Mouse (Mus musculus) hindbrain, embryonic 12.5 days (tissue): Measurements from ENCODE around the gene Wdr66. TPM values are rescaled to one million over a fixed set of nuclear protein-coding genes. Genes with fewer than 3 reads are reported as not detected.

Experiments
- ATAC-seq: fragments of 200-750 bp; cut with Nextera tagmentation; 2 replicates; pipeline ENCODE4 v1.8.0; 2017; ENCODE audit warnings: moderate TSS enrichment; ENCODE audit not compliant: low FRiP score
- H3K27ac ChIP-seq: fragments of 300-500 bp; sonication (generic); 2 replicates; pipeline ENCODE4 v1.5.1; 2016; ENCODE audit warnings: mild to moderate bottlenecking
- H3K27me3 ChIP-seq: fragments of 300-500 bp; sonication (generic); 2 replicates; pipeline ENCODE4 v1.6.1; 2016; ENCODE audit warnings: mild to moderate bottlenecking
- H3K36me3 ChIP-seq: fragments of 300-500 bp; sonication (generic); 2 replicates; pipeline ENCODE4 v1.6.1; 2016; ENCODE audit warnings: mild to moderate bottlenecking
- H3K4me1 ChIP-seq: fragments of 300-500 bp; sonication (generic); 2 replicates; pipeline ENCODE4 v1.6.1; 2016
- H3K4me2 ChIP-seq: fragments of 300-500 bp; sonication (generic); replicated peaks from 2 replicates; pipeline ENCODE4 v1.6.1; 2016; ENCODE audit warnings: mild to moderate bottlenecking
- H3K4me3 ChIP-seq: fragments of 300-500 bp; sonication (generic); 2 replicates; pipeline ENCODE4 v1.5.1; 2016; ENCODE audit warnings: mild to moderate bottlenecking
- H3K9ac ChIP-seq: fragments of 300-500 bp; sonication (generic); 2 replicates; pipeline ENCODE4 v1.6.1; 2016; ENCODE audit warnings: mild to moderate bottlenecking, moderate library complexity
- H3K9me3 ChIP-seq: fragments of 300-500 bp; sonication (generic); replicated peaks from 2 replicates; pipeline ENCODE4 v1.6.1; 2016; ENCODE audit warnings: mild to moderate bottlenecking
- WGBS: fragments of 180-500 bp; shearing (Covaris S2); methylation state at CpG from one replicate; pipeline ENCODE4 v1.1.7; 2016; 5-methylcytosine and 5-hydroxymethylcytosine counted together
- polyA plus RNA-seq: library from polyadenylated mRNA; unstranded; fragments of >200 nt; fragmentation: Nextera tagmentation; extraction: Ambion mirVana; gene quantifications from 2 replicates; pipeline ENCODE4 v1.2.1, GENCODE M21; 2016

Wdr66 gene
- polyA plus RNA-seq, 1 experiment from 2014 or later, result 3.7 TPM

DNA sequence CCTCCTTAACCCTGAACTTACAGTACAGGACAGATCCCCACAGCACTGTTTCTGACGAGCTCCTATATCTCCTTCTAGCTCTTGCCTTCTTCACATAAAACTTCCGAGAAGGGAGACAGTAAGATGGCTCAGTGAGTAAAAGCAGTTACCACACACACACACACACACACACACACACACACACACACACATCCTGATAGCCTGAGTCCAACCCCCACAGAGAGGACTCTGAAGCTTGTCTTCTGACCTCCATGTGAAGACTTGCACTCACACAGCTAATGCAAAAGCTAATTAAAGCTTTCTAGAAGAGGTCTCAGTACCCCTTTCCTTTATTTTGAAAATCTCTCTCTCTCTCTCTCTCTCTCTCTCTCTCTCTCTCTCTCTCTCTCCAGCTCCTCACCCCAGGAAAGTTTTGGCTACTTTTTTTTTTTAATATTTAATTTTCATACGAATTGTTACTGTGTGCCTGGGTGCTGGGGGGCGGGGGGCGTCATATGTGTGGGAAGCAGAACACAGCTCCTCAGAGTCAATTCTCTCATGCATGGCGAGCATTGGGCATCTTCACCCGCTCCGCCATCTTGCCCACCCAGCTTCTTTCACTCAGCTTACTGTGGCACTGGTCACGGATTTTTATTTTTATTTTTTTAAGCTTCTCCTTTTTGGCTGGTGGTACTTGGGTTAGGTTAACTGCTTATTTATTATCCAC lies 24.9 kb downstream of the Wdr66 start:
- Histone ChIP-seq H3K27me3 (no peaks in the 10 kb centered on the region), H3K4me2 (no peak overlapping the region), H3K36me3 (no peaks in the 10 kb centered on the region), H3K27ac (no peak overlapping the region), H3K9me3 (no peaks in the 10 kb centered on the region), H3K9ac (no peak overlapping the region), H3K4me3 (no peak overlapping the region), H3K4me1 (peaks cover 16% of the 10 kb centered on the region)
- no peak for ATAC-seq
- 78% methylated on average over 9 of the region's 9 CpGs for WGBS

DNA sequence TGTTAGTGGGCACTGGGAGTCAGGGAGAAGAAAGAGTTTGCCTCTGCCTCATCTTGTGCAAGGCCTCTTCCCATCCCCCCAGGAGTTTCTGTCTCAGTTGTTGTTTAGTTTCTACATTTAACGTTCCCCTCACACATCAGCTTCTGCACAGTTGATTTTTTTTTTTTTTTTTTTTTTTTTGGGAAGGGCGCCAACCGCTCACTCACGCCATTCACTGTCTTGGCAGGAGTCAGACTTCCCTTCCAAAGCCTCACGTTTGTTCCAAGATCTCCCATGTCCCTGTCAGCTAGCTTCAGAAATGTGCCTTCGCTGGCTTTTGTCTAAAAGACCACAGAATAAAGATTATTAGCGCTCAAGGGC lies 25.4 kb downstream of the Wdr66 start:
- H3K27ac ChIP-seq, result no peak overlapping the region
- 39% methylated on average over 7 of the region's 7 CpGs for WGBS
- H3K9ac ChIP-seq, result no peak overlapping the region
- no peaks in the 10 kb centered on the region for H3K36me3 ChIP-seq
- no peak overlapping the region for H3K4me3 ChIP-seq
- H3K4me1 ChIP-seq, result peaks cover 16% of the 10 kb centered on the region
- no peaks in the 10 kb centered on the region for H3K9me3 ChIP-seq
- H3K27me3 ChIP-seq, result no peaks in the 10 kb centered on the region
- no peak for ATAC-seq
- H3K4me2 ChIP-seq, result no peak overlapping the region

DNA sequence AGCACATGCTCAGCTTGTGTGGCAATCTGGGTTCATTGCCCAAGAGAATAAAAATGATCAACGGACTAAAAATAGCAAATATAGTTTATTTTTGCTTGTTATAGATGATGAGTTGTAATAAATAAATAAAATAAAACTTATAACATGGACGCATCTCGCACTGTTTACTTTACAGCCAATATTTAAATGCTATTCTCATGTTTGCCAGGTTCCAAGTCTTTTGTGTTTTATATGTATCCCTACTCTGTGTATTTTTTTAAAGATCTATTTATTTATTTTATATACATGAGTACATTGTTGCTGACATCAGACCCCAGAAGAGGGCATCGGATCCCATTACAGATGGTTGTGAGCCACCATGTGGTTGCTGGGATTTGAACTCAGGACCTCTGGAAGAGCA lies 25.8 kb downstream of the Wdr66 start:
- 90% methylated on average over 4 of the region's 4 CpGs for WGBS
- no peaks in the 10 kb centered on the region for H3K36me3 ChIP-seq
- peaks cover 16% of the 10 kb centered on the region for H3K4me1 ChIP-seq
- H3K4me3 ChIP-seq, result no peak overlapping the region
- H3K9ac ChIP-seq, result no peak overlapping the region
- H3K4me2 ChIP-seq, result no peak overlapping the region
- no peak for ATAC-seq
- no peaks in the 10 kb centered on the region for H3K27me3 ChIP-seq
- H3K27ac ChIP-seq, result no peak overlapping the region
- no peaks in the 10 kb centered on the region for H3K9me3 ChIP-seq

DNA sequence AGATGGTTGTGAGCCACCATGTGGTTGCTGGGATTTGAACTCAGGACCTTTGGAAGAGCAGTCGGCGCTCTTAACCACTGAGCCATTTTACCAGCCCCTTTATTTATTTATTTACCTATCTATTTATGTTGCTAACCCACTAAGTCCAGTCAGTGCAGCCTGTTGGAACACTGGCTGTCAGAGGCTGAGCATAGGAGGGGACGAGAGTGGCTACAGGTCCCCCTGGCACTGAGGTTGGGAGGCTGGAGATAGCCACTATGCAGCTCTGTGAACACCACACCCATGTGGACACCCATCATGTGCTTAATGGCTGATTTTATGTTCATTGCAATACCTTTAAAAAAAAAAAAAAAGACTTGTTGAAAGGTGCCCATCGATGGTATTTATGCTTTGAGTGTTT lies 27.3 kb downstream of the Wdr66 start:
- peaks cover 16% of the 10 kb centered on the region for H3K4me1 ChIP-seq
- no peak overlapping the region for H3K4me2 ChIP-seq
- H3K9me3 ChIP-seq, result no peaks in the 10 kb centered on the region
- H3K27me3 ChIP-seq, result no peaks in the 10 kb centered on the region
- 90% methylated on average over 4 of the region's 4 CpGs for WGBS
- no peak overlapping the region for H3K9ac ChIP-seq
- H3K36me3 ChIP-seq, result no peaks in the 10 kb centered on the region
- no peak overlapping the region for H3K27ac ChIP-seq
- ATAC-seq, result no peak
- H3K4me3 ChIP-seq, result no peak overlapping the region

DNA sequence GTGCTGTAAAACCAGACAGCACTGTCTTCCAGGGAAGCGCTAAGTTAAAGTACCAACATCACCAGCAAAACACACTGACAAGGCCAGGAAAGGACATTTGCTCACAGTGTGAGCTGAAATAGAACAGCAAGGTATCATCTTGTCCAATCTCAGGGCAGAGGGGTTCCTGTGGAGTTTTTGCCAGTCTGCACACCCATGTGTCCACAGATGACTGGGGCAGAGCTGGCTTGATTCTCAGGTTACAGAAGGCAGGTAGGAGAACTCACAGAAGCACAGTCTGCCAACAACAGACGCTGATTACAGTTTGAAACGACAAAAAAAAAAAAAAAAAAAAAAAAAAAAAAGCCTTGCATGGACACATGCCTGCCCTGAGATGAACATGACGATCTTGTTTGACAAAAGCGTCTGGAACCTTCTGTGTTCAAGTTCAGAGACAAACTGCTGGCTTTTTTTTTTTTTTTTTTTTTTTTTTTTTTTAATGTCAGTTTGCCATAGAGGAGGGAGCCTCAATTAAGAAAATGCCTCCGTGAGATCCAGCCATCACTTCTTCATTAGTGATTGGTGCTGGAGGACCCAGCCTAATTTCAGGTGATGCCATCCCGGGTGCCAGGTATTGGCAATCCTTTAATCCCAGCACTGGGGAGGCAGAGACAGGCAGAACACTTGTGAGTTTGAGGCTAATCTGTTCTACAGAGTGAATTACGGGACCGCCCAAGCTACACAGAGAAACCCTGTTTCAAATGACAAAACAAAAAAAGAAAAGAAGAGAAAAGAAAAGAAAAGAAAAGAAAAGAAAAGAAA lies 29.6 kb downstream of the Wdr66 start:
- Histone ChIP-seq H3K9me3 (no peaks in the 10 kb centered on the region), H3K27me3 (no peaks in the 10 kb centered on the region), H3K4me3 (no peak overlapping the region), H3K36me3 (no peaks in the 10 kb centered on the region), H3K4me1 (peaks cover 2% of the 10 kb centered on the region; the same call in 1 of the 2 replicates), H3K9ac (no peak overlapping the region), H3K4me2 (no peak overlapping the region), H3K27ac (no peak overlapping the region)
- no peak for ATAC-seq
- 76% methylated on average over 9 of the region's 9 CpGs for WGBS

DNA sequence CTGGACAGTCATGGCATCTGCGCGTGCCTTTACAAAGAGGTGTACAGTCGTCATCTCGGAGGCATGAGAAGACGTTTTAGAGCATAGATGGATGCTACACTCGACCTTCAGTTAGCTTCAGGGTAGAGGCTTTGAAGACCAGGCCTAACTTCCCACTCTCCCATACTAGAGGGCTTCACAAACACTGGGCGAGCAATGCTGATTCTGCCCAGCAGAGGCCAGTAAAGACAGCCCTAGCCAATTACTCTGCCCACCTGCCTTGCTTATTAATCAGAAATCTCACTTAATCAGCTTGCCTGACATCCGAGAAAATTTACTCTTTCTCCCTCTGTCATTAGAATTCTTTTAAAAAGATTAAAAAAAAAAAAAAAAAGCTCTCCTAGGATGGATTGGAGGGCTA lies 33.3 kb downstream of the Wdr66 start:
- H3K27ac ChIP-seq, result no peak overlapping the region

DNA sequence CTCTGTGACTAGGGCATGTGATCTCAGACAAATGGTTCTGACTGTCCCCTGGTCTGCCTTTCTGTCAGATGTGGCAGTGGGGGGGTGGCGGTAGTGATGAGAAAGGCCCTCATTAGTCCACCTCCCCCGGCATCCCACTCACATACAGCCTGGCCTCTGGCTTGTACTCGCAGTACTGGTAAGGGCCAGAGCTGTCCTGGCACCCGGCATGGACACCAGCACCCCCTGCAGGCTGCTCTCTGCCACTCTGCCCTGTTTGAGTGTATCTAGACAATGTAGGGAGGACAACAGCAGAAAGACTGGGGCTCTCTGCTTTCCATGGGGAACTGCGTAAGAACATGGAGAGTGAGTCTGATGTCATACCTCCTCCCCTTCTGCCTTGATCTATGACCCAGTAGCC lies 36.2 kb downstream of the Wdr66 start:
- Histone ChIP-seq H3K9ac (no peak overlapping the region), H3K36me3 (no peaks in the 10 kb centered on the region), H3K27ac (no peak overlapping the region), H3K9me3 (no peaks in the 10 kb centered on the region; the same call in 1 of the 2 replicates), H3K4me1 (no peaks in the 10 kb centered on the region), H3K27me3 (no peaks in the 10 kb centered on the region), H3K4me2 (no peak overlapping the region), H3K4me3 (no peak overlapping the region)
- WGBS, result 86% methylated on average over 5 of the region's 5 CpGs
- no peak for ATAC-seq

More for the DNA sequence above, 33.3 kb downstream of the Wdr66 start:
- Histone ChIP-seq H3K36me3 (no peaks in the 10 kb centered on the region), H3K9me3 (no peaks in the 10 kb centered on the region; the same call in 1 of the 2 replicates), H3K4me1 (no peaks in the 10 kb centered on the region), H3K27me3 (no peaks in the 10 kb centered on the region), H3K9ac (no peak overlapping the region), H3K4me2 (no peak overlapping the region), H3K4me3 (no peak overlapping the region)
- ATAC-seq, result no peak
- 43% methylated on average over 8 of the region's 8 CpGs for WGBS

DNA sequence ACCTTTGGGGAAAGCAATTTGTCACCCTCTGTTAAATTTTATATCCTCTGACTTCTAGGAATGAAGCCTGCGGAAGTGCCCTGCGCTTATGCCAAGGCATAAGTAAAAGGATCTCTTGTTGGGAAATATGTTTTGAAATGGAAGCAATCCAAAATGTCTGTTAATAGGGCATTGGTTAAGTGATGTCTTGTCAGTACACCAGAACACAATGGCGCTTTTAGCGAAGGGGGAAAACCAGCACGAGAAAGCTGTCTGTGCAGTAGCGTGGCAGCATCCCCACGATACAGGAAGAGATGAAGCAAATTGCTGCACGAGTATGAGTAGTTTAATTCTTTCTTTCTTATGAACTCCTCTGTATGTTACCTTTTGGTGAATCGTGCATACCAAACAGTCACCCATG lies 42.8 kb downstream of the Wdr66 start:
- no peak overlapping the region for H3K4me2 ChIP-seq
- H3K9me3 ChIP-seq, result no peaks in the 10 kb centered on the region
- no peak overlapping the region for H3K4me3 ChIP-seq
- WGBS, result 84% methylated on average over 9 of the region's 9 CpGs
- H3K9ac ChIP-seq, result no peak overlapping the region
- no peak overlapping the region for H3K27ac ChIP-seq
- H3K27me3 ChIP-seq, result peaks cover 3% of the 10 kb centered on the region; the same call in 1 of the 2 replicates
- ATAC-seq, result no peak
- peaks cover 3% of the 10 kb centered on the region; the same call in 1 of the 2 replicates for H3K4me1 ChIP-seq
- no peaks in the 10 kb centered on the region for H3K36me3 ChIP-seq

DNA sequence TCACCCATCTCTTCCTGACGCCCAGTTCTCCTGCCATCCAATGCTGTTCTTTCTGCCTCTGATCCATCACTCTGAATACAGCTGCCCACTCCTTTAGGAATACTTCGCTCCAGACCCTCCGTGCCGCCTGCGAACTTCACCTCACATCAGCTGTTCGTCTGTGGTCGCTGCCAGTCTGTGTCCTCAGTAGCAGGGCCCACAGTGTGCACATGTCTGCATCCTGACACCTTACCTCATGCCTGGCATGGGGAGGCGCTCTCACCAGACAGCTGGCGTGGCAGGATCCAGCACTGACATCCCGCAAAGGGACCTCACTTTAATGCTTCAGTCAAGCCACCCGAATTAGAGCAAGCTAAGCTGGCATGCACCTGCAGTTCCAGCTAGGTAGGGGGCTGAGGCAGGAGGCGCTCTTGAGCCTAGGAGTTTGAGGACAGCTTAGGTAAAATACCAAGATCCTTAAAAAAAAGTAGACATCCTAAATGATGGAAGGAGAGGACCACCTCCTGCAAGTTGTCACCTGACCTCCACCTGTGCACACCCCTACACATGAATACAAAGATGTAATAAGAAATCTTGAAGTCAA lies 44.4 kb downstream of the Wdr66 start:
- Histone ChIP-seq H3K4me3 (no peak overlapping the region), H3K4me1 (peaks cover 17% of the 10 kb centered on the region), H3K4me2 (no peak overlapping the region), H3K36me3 (no peaks in the 10 kb centered on the region), H3K9ac (no peak overlapping the region), H3K9me3 (no peaks in the 10 kb centered on the region), H3K27ac (no peak overlapping the region), H3K27me3 (peaks cover 3% of the 10 kb centered on the region; the same call in 1 of the 2 replicates)
- 67% methylated on average over 12 of the region's 12 CpGs for WGBS
- ATAC-seq, result no peak

DNA sequence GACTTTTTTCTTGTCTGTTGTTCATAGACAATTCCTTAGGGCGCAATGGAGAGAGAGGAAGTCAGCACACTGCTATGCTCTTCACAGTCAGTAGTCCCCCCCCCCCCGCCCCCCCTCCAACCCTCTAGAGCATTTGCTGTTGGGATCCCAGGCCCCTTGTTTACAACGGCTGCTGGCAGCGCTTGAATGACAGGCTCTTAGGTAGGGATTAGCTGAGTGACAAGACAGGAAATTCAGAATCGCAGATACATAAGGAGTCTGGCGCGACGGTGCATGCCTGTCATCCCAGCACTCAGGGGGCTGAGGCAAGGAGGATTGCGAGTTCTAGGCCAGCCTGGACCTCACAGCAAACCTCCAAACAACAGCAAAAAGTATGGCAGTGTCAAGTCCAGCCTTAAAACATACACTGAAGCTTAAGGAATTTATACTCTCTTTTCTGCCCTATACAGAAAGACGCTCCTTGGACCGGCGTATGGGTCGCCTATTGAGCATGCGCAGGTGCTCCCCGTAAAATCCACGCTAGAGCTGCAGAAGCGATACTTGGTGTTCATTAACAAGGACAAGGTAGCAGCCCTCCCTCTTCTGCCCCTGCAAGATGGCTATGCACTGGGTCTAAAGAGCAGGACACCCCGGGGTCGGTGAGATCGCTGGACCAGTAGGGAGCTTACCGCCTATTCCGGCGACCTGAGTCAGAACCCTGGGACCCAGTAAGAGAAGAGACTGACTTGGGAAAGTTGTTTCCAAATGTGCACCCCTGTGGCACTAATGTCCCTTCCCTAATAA lies 45.3 kb downstream of the Wdr66 start:
- peaks cover 25% of the 10 kb centered on the region for H3K4me1 ChIP-seq
- H3K9me3 ChIP-seq, result no peaks in the 10 kb centered on the region
- 60% methylated on average over 22 of the region's 23 CpGs for WGBS
- no peak overlapping the region for H3K9ac ChIP-seq
- ATAC-seq, result no peak
- H3K4me3 ChIP-seq, result no peak overlapping the region
- H3K27me3 ChIP-seq, result peaks cover 3% of the 10 kb centered on the region; the same call in 1 of the 2 replicates
- H3K36me3 ChIP-seq, result no peaks in the 10 kb centered on the region
- H3K4me2 ChIP-seq, result no peak overlapping the region
- no peak overlapping the region for H3K27ac ChIP-seq

DNA sequence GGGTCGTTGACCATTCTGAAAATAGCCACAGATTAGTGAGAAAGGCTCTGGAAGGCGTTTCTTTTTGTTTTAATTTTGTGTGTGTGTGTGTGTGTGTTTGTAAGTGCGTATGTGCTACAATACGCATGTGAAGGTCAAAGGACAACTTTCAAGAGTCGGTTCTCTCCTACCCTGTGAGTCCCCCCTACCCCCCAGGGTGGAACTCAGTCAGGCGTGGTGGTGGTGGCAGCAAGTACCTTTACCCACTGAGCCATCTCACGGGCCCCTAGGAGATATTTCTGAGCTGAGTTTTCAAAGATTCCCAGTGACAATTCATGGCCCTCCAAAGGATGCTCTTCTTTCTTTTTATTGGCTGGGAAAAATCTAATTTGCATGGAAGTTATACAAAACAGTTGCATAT lies 45.9 kb downstream of the Wdr66 start:
- no peak for ATAC-seq
- H3K9ac ChIP-seq, result no peak overlapping the region
- H3K9me3 ChIP-seq, result no peaks in the 10 kb centered on the region
- H3K36me3 ChIP-seq, result no peaks in the 10 kb centered on the region
- no peak overlapping the region for H3K27ac ChIP-seq
- peaks cover 26% of the 10 kb centered on the region for H3K4me1 ChIP-seq
- H3K4me2 ChIP-seq, result no peak overlapping the region
- no peak overlapping the region for H3K4me3 ChIP-seq
- peaks cover 3% of the 10 kb centered on the region; the same call in 1 of the 2 replicates for H3K27me3 ChIP-seq
- WGBS, result 77% methylated on average over 7 of the region's 7 CpGs

DNA sequence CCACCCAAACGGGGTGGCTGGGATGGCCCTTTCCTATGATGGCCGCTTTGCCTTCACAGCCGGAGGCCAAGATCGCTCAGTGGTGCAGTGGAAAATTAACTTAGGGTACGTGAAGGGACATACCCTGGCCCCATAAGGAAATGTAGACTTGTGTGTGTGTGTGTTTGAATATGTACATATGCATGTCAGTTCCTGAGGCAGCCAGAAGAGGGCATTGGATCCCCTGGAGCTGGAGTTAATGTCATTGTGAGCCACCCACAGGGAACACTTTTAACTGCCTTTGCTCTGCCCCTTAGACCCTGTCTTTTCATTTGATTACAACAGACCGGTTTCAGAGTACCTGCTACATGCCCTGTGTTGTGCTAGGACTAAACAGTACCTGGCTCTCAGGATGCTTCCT lies 46.6 kb downstream of the Wdr66 start:
- no peak for ATAC-seq
- Histone ChIP-seq H3K9ac (no peak overlapping the region), H3K9me3 (no peaks in the 10 kb centered on the region), H3K4me1 (peaks cover 26% of the 10 kb centered on the region), H3K4me3 (no peak overlapping the region), H3K27me3 (peaks cover 3% of the 10 kb centered on the region; the same call in 1 of the 2 replicates), H3K27ac (no peak overlapping the region), H3K4me2 (no peak overlapping the region), H3K36me3 (no peaks in the 10 kb centered on the region)
- WGBS, result 90% methylated on average over 6 of the region's 6 CpGs
